Comparison of ENCODE assay signal across 19 mouse cellular contexts in the genomic region with DNA sequence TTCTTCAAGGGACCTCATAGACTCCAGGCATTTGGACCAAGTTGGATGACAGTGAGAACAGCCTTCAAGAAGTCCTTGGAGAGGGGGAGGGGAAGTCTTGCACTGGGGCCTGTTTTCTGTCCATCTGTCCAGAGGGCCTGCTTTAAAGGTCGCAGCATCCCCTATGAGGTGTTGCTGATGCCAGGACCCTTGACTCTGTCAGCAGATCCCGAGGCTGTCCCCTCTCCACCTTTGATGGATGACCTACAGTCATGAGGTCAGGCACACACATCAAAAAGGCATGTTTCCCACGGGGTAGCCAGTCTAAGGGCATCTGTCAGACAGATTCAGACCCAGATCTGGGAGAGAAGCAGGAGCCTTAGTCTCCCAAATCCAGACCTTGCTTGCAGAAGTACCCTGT.
"Had no signal": no experiment of that assay in that cellular context is flagged by ENCODE, and none has a peak within 500 bp of the region (broad histone marks: within the 10 kb centered on the region; RNA-seq: fewer than 3 reads in every experiment).

No protein-coding gene starts in this region.

- H3K4me2 ChIP-seq: heart, embryonic 12.5 days; hindbrain, embryonic 13.5 days; hindbrain, embryonic 15.5 days; limb, embryonic 13.5 days; limb, embryonic 15.5 days; liver, embryonic 12.5 days had no signal

- H3K4me1 ChIP-seq: hindbrain, embryonic 13.5 days; hindbrain, embryonic 15.5 days; limb, embryonic 13.5 days; limb, embryonic 15.5 days; liver, embryonic 12.5 days had no signal

- H3K9ac ChIP-seq: heart, embryonic 12.5 days; hindbrain, embryonic 13.5 days; hindbrain, embryonic 15.5 days; limb, embryonic 13.5 days; limb, embryonic 15.5 days; liver, embryonic 12.5 days; liver, embryonic 14.5 days had no signal

- H3K27ac ChIP-seq: hindbrain, embryonic 13.5 days; hindbrain, embryonic 15.5 days; hindbrain, postnatal 0 days; limb, embryonic 13.5 days; limb, embryonic 15.5 days; liver, embryonic 12.5 days; liver, embryonic 14.5 days had no signal

- H3K4me3 ChIP-seq: heart, embryonic 12.5 days; hindbrain, embryonic 13.5 days; hindbrain, embryonic 15.5 days; limb, embryonic 13.5 days; limb, embryonic 15.5 days; liver, embryonic 12.5 days had no signal

- H3K9me3 ChIP-seq: hindbrain, embryonic 15.5 days; limb, embryonic 15.5 days; liver, embryonic 12.5 days had no signal

- DNase-seq: gastrocnemius, postnatal 14 days; gastrocnemius, postnatal 36 days; heart, adult 18-20 months; kidney, adult 11 months; kidney, adult 8-10 months; kidney, postnatal 14 days; kidney, postnatal 36 days; layer of hippocampus, adult 9-11 months; layer of hippocampus, postnatal 36 days; left cerebral cortex, postnatal 4 days had no signal

- H3K36me3 ChIP-seq: heart, embryonic 12.5 days; hindbrain, embryonic 13.5 days; hindbrain, embryonic 15.5 days; limb, embryonic 13.5 days; limb, embryonic 15.5 days; liver, embryonic 12.5 days had no signal

- H3K27me3 ChIP-seq: heart, embryonic 12.5 days; hindbrain, embryonic 13.5 days; hindbrain, embryonic 15.5 days; limb, embryonic 13.5 days; limb, embryonic 15.5 days; liver, embryonic 12.5 days had no signal

- ATAC-seq: hindbrain, postnatal 0 days; intestine, embryonic 16.5 days; liver, embryonic 12.5 days had no signal
